In the genomic region with DNA sequence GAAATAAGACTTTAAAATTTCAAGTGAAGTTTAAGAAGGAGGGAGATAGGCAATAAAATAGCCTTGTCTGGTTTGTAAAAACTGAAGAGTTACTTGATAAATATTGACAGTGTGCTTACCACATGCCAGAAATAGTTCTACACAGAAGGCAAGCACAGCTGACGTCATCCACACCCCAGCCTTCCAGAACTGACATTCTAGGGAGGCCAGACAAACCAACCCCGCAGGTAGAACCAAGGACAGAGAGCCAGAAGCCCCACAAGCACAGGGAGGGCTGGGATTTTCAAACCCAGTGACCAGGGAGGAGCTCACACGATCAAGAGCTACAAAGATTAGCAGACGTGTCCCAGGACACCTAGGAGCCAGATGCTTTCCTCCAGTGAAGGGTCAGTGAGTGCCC, we compare ENCODE assay signal across 12 mouse cellular contexts.
DNase-seq lines count a peak whose midpoint lies in the region; ATAC-seq and TF ChIP-seq lines count a peak whose summit lies in the region.
"Had no signal": no experiment of that assay in that cellular context is flagged by ENCODE, and none has a peak within 500 bp of the region (broad histone marks: within the 10 kb centered on the region; RNA-seq: fewer than 3 reads in every experiment).

No protein-coding gene starts in this region.

- peak; percentile 62; the same call in 1 of the 2 replicates for ATAC-seq in lung, embryonic 14.5 days (ENCODE audit: insufficient read depth)
- no peak for ATAC-seq in hindbrain, embryonic 13.5 days (ENCODE audit: low FRiP score)
- ATAC-seq: midbrain, embryonic 13.5 days; Patski had no signal

- no peaks in the 10 kb centered on the region for H3K27me3 ChIP-seq in lung, embryonic 14.5 days (ENCODE audit: insufficient read depth, low read length)
- H3K27me3 ChIP-seq in hindbrain, embryonic 13.5 days = no peaks in the 10 kb centered on the region
- H3K27me3 ChIP-seq: midbrain, embryonic 13.5 days; Patski had no signal

- no peak overlapping the region for H3K4me2 ChIP-seq in lung, embryonic 14.5 days
- no peak overlapping the region for H3K4me2 ChIP-seq in hindbrain, embryonic 13.5 days
- H3K4me2 ChIP-seq: hindbrain, embryonic 14.5 days; midbrain, embryonic 13.5 days had no signal

- H3K4me3 ChIP-seq in lung, embryonic 14.5 days (ENCODE audit: low read depth, low read length) = no peak overlapping the region
- no peak overlapping the region for H3K4me3 ChIP-seq in layer of hippocampus, adult 2 months
- no peak overlapping the region for H3K4me3 ChIP-seq in hindbrain, embryonic 13.5 days
- H3K4me3 ChIP-seq: midbrain, embryonic 13.5 days had no signal

- H3K9ac ChIP-seq in lung, embryonic 14.5 days = no peak overlapping the region
- H3K9ac ChIP-seq in hindbrain, embryonic 13.5 days = no peak overlapping the region
- H3K9ac ChIP-seq: hindbrain, embryonic 14.5 days; midbrain, embryonic 13.5 days had no signal

- no peaks in the 10 kb centered on the region for H3K9me3 ChIP-seq in lung, embryonic 14.5 days (ENCODE audit: low read depth, low read length)
- H3K9me3 ChIP-seq in hindbrain, embryonic 13.5 days = no peaks in the 10 kb centered on the region
- H3K9me3 ChIP-seq: midbrain, embryonic 13.5 days had no signal

- WGBS in lung, embryonic 14.5 days = 22% methylated on average over 4 of the region's 4 CpGs
- WGBS in hindbrain, embryonic 13.5 days = 65% methylated on average over 4 of the region's 4 CpGs

- TF ChIP-seq CTCF in lung, embryonic 14.5 days (IDR thresholded peaks at IDR 0.05; ENCODE audit: low read depth) = no peak
- no peak for TF ChIP-seq CTCF in layer of hippocampus, adult 2 months (conservative IDR thresholded peaks at IDR 0.05)

- H3K36me3 ChIP-seq in lung, embryonic 14.5 days (ENCODE audit: insufficient read depth) = no peaks in the 10 kb centered on the region
- H3K36me3 ChIP-seq in hindbrain, embryonic 13.5 days = no peaks in the 10 kb centered on the region
- H3K36me3 ChIP-seq: midbrain, embryonic 13.5 days had no signal

- peaks cover 26% of the 10 kb centered on the region for H3K4me1 ChIP-seq in lung, embryonic 14.5 days (ENCODE audit: insufficient read depth)
- H3K4me1 ChIP-seq in hindbrain, embryonic 13.5 days (replicated peaks) = peaks cover 20% of the 10 kb centered on the region

- peak overlapping the region; percentile 82 for H3K27ac ChIP-seq in lung, embryonic 14.5 days (ENCODE audit: low read depth)
- H3K27ac ChIP-seq in layer of hippocampus, adult 2 months = no peak overlapping the region
- no peak overlapping the region for H3K27ac ChIP-seq in hindbrain, embryonic 13.5 days
- H3K27ac ChIP-seq: hindbrain, embryonic 14.5 days; midbrain, embryonic 13.5 days had no signal

- DNase-seq in cerebellum, adult 11 months = peak; percentile 22
- no peak for DNase-seq in cerebellum, postnatal 4 days (ENCODE audit: low spot score in 2 of 2)
- DNase-seq in cerebellum, adult 9-10 months = peak; percentile 38
- peak; percentile 33 for DNase-seq in kidney, adult 18-20 months
- DNase-seq in lung, embryonic 14.5 days = peak; percentile 75
- no peak for DNase-seq in layer of hippocampus, adult 2 months (ENCODE audit: low spot score in 2 of 2)
- DNase-seq in thymus, postnatal 4 days = no peak
- DNase-seq: left cerebral cortex, postnatal 4 days had no signal

Comparison
In these comparisons a context has a peak if more than half of its experiments do, and no peak if none do; other contexts are left out.
1. DNase-seq: peak in cerebellum, adult 11 months (single experiment), cerebellum, adult 9-10 months (single experiment), kidney, adult 18-20 months (single experiment) and lung, embryonic 14.5 days (single experiment); none in cerebellum, postnatal 4 days (0 of 2), layer of hippocampus, adult 2 months (0 of 2) and thymus, postnatal 4 days (single experiment).